Mouse (Mus musculus) CD4-positive, CD25-positive, alpha-beta regulatory T cell, adult 4 months (primary cell): Measurements from ENCODE around the gene Kalrn. TPM values are rescaled to one million over a fixed set of nuclear protein-coding genes. Genes with fewer than 3 reads are reported as not detected.

Experiments used
- ATAC-seq: one replicate; pipeline ENCODE4 v1.8.0; 2017
- polyA plus RNA-seq, 2 experiments: library from polyadenylated mRNA; unstranded; fragments of 100-300 nt; shearing (Covaris generic); gene quantifications; one replicate each; pipeline ENCODE4 v1.2.1; 2017

Kalrn gene
- polyA plus RNA-seq, 2 experiments from 2014 or later = 0.42 TPM; not detected in 1

DNA sequence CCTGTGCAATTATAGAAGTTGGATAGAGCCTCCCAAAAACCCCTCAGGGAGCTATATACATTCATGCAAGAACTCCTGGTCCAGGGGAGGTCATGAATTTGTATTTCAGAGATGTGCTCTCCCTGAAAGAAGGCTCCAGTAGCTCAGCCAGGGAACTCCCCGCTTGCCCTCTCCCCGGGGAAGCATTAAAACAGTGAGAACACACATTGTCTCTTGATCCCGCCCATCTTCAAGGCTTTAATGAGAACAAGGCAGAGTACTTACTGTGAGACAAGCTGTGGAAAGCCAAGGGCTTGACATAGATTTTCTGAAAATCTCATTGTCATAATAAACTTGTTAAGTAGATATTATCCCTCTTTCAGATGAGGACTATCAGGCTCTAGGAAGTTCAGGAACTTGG, 155.4 kb downstream of the Kalrn start:
- ATAC-seq = no peak

DNA sequence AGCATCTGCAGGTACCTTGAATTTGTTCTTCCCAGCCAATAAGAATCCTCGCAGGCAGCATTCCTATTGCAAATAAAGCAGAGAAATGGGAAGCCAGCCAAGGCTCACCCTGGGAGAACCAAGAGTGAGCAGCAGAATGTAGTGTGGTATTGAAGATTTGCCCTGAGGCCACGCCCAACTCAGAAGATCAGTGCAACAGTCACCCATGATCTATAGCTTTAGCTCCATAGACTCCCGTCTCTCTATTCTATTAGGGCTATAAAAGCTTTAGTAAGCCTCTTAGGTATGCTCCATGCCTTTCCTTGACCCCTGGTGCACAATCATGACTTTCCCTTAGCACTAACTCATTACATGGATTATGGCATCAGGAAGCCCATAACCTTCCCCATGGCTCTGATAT, 155.9 kb downstream of the Kalrn start:
- ATAC-seq = no peak

- ATAC-seq = no peak
Measured at GRCm38 (mm10) chr16:34414581-34414980, 158.8 kb downstream of the Kalrn start.

- ATAC-seq = no peak
Measured at GRCm38 (mm10) chr16:34413868-34414333, 159.4 kb downstream of the Kalrn start.

GRCm38 (mm10) chr16:34407036-34407435, 166.3 kb downstream of the Kalrn start:
- no peak for ATAC-seq

GRCm38 (mm10) chr16:34405094-34405493, 168.2 kb downstream of the Kalrn start:
- no peak for ATAC-seq

DNA sequence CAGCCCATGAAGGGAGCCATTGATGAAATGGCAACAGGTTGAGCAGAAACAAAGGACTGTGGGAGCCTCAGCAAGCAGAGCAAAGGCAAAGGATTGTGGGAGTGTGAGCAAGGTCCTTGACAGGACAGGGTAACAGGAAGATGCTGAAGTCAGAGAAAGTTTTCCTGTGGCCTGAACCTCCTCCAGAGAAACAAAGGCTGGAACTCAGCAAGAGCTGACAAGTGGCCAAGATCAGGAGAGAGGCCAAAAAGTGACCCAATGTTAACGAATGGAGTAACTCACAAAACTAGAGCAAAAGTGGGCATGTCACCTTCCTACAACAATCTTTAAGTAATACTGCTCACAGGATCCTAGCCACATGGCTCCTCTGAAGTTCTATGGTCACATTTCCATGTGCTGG, 172.1 kb downstream of the Kalrn start:
- no peak for ATAC-seq

DNA sequence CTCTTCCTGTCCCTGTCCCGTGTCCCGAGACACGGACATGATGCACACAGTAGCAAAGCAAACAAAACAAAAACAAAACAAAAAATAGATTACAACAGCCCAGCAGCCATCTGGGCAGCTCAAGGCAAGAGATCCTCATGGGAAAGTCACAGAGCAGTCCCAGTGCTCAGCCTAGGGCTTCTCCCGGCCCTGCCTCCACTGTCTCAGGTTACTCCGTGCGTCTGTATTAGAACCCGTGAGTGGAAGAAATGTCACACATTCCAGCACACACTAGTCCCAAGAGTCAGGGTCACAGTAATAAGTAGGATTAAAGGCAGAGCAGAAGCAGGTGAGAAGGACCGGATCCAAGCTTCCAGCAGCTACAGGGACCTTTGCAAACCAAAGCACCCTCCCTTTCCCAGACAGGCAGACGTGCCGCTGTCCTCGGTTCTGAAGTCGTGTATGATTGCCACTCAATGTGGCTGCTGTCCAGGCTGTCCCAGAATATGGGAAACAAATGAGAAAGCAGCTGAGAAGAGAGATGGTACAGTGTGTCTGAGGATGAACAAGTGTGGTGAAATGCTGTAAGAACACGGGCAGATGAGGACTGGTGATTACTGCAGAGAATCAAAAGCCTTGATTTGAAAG, 173.1 kb downstream of the Kalrn start:
- ATAC-seq = no peak

DNA sequence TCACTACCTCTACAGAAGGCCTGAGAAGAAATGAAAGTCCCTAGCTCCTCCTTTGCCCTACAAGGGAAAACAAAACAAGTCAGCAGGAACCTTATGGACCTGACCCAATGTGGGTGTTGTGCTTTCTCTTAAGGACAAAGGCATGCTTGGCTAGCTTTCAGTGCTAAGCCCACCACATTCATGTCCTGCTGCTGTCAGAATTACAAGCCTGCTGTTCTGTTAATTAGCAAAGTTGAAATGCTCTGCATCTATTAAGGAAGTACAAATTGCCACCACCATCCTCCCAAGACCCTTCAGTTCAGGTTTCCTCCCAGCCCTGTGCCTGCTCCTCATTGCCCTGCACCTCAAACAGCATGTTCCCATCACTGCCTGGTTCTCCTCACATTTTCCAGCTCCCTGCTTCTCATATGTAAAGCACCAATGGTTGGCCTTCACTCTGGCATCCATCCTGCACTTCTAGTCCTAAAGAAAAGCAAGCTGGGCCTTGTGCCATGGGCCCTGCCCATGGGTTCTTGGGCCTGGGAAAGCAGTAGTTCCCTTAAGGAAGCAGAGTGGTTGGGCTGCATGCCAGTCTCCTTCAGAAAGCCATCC, 178.0 kb downstream of the Kalrn start:
- ATAC-seq = no peak

GRCm38 (mm10) chr16:34389520-34390271, 183.6 kb downstream of the Kalrn start:
- ATAC-seq = no peak

DNA sequence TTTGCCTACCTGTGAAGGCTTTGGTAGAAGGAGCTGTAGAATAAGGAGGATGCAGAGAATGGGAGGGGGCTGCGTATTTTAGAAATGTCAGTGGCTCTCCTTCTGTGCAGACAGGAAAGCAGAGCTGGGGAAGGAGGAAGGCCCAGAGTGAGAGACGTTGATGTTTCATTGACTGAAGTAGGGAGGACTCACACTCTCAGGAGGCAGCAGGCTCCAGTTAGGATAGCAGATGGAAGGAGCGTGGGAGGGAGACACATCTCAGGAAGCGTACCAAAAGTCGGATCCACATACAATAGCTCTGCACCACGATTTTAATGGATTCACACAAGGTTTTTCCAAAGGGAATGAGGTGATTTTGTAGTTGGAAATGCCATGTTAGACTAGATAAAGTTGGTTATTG, 184.5 kb downstream of the Kalrn start:
- no peak for ATAC-seq

- no peak for ATAC-seq
Measured at GRCm38 (mm10) chr16:34385065-34385464, 188.3 kb downstream of the Kalrn start.

- no peak for ATAC-seq
Measured at GRCm38 (mm10) chr16:34382992-34383391, 190.3 kb downstream of the Kalrn start.

DNA sequence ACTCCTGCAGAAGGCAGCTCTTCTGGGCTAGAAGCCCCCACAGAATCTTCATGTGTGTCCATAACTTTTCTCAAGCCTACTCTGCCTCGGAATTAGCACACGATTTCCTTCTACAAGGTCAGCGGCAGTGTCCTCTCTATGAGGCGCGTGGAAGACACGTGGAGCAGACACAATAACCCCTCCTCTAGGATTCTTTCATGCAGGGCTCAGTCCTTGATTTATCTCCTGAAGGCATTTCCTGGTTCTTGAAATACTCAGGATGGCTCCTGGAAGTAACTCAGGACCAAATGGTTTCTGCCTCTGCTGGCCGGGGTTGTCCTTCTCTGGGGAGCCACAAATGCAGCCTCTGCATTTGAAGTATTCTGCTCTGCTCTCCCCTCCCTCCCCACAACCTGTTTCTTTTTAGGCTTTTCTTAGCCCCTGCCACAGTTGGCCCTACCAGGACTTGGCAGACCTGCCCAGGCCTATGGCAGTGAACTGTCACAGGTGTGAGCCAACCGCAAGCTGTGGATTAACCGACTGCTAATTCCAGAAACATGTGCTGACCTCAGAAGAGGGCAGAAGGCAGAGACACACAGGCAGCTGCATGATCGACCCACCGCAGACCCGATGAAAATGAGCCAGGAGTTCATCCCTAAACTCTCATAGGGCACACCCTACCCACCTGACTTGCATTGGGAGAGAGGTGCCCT, 197.0 kb downstream of the Kalrn start:
- ATAC-seq = no peak

DNA sequence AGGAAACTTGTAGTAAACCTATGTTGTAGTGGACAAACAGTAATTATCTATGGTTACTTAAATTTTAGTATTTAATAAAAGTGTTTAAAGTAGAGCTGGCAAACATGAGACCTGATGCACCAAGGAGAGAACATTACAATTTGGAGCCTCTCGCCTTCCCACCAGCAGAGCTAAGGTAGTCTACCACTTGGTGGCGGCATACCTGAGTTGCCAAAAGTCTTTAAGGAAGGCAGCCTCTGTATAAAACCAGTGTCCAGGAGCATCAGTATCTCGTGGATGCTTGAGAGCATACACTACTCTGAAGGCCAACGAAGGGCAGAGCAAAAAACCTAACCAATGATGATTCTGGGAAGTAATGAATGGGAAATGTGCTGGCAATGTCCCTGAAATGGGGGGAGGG, 199.8 kb downstream of the Kalrn start:
- ATAC-seq = no peak

DNA sequence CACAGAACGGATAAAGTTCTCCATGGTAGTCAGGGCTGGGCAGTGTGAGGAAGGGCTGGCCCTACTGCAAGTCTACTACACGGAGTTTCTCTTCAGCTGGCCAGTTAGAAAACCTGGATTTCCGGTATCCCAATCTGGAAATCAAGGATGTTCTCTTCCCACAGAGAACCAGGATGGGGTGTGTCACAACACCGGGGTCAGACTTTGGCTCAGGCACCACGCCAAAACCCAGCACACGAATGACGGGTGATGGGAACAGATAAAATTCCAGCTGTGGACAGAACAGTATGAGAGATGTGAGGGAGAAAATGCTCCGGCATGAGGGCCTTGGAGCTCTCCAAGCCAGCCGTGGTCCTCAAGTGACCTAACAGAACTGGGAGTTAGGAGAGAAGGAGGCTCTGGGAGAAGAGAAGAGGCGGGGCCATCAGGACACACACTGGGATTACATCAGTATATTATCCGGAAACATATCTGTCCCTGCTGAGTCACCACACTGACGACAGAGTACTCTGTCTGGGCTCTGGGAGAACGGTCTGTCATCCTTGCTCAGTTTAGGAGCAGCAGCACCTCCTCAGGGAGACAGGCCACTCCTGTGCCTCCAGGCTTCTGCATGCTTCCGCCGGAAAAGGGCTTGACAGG, 201.1 kb downstream of the Kalrn start:
- no peak for ATAC-seq

DNA sequence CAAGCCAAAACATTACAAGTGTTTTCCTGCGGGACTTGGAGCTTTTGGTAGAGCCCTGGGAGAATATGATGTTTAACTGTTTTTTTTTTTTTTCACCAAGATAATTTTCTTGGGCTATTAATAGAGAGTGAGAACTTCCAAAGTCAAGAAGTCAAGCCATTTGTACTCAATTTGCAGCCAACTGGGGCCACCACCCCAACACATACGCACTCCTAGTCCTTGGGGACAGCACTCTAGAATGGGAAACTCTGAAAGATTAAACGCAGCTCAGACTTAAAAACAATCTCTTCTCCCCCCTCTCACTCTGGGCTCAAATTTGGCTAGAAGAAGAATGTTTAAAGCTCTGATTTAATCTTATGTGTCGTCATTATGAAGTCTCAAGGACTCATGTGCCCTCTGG, 214.1 kb downstream of the Kalrn start:
- ATAC-seq = no peak

DNA sequence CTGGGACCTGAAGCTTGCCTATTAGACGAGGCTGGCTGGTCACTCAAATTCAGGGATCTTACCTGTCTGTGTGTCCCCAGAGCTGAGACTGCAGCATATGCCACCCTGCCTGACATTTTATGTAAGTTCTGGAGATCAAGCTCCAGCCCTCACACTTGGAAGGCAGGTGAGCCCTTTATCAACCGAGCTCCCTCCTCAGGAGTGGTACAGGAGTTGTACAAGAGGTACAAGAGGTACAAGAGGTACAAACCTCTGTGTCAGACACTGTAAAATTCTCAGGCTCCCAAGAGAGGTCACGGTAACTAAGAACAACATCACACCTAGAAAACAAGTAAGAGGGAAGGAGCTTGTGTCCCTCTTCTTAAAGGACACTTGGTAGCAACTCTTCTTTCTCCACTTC, 217.8 kb downstream of the Kalrn start:
- no peak for ATAC-seq

DNA sequence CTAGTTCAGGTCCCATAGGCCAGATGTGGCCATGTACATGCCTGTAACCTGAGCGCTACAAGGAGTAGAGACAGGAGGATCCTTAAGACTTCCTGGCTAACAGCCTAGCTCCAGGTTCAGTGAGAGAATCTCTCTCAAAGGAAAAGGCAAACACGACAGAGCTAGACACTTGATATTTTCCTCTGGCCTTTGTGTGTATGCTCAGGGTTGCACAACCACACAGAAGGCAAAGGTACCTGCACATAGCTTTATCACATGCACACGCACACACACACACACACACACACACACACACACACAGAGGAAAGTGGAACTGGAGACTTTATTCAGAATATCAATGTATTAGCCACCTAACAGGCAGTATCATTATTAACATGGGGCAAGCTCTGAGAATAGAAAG, 219.3 kb downstream of the Kalrn start:
- ATAC-seq = no peak

DNA sequence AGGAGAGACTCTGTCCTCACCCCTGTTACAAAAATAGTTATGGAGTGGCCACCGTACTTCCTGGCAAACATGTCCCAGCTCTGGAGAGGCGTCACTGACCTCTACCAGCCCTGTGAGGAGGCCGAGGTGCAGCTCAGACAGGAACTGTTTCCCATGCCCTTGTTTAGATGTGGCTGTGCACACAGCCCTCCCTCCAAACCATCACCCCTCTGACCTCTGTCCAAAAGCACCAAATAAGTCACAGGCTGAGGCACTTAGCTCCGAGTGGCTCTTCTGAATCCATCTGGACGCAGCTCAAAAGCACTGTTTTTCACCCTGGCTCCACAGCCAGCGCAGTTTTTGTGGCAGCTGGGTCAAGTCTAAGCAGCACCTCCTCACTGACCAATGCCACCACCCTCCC, 220.6 kb downstream of the Kalrn start:
- ATAC-seq = no peak

- ATAC-seq = no peak
Measured at GRCm38 (mm10) chr16:34351575-34352150, 221.7 kb downstream of the Kalrn start.

DNA sequence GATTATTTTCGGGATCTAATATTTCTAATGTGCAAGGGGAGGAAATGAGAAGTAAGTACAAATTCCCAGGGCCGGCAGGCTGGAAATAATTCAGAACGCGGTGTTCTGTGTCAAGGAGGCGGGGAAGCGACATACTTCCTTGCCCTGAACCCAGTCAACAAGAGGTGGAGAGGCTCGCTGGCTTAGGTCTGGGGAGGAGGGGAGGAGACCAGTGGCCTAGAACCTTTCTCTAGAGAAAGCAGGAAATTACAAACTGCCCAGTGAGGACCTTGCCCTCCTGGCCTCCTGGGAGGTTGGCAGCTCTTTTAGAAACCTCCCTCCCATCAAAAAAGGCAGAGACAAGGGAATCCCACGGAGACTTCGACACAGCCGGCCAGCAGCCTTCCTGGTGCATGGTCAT, 225.8 kb downstream of the Kalrn start:
- ATAC-seq = no peak
